Mouse (Mus musculus) megakaryocyte, adult 5-6 weeks (primary cell): ENCODE results near the gene Sipa1l3. TPM values are rescaled to one million over a fixed set of nuclear protein-coding genes. Genes with fewer than 3 reads are reported as not detected.

Source experiments
- ATAC-seq: 2 replicates; pipeline ENCODE4 v1.8.0; 2016; ENCODE audit warnings: mild to moderate bottlenecking, inconsistent platforms; ENCODE audit not compliant: poor library complexity, severe bottlenecking
- total RNA-seq, 2 experiments: library from RNA; stranded (forward) in 1 of 2; stranded (reverse) in 1 of 2; fragments of 153-499, 151-499 nt in 1 of 2; fragments of 221-1000, 200-1000 nt in 1 of 2; gene quantifications; 2 replicates each; pipeline versions ENCODE4 v1.2.3 to v1.2.4; 2015 to 2017

The Sipa1l3 gene
- total RNA-seq, 2 experiments from 2014 or later, result 6.8 to 23.3 TPM

DNA sequence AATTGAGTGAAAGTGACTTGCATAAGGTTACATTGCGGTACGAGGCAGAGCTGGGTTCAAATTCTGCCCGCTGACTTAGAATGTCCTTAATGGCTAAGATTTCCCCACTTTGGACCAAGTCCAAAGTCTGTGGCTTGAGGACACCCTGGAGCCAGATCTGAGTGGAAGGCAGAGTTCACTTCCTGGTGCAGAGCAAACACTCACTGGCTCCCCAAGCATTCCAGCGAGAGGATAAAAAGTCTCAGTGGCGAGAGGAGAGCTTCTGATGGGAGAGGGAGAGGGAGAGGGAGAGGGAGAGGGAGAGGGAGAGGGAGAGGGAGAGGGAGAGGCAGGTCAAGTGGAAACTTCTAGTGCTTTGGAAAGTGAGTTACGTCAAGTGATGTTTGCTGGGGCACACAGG lies 100.2 kb downstream of the Sipa1l3 start:
- no peak for ATAC-seq

DNA sequence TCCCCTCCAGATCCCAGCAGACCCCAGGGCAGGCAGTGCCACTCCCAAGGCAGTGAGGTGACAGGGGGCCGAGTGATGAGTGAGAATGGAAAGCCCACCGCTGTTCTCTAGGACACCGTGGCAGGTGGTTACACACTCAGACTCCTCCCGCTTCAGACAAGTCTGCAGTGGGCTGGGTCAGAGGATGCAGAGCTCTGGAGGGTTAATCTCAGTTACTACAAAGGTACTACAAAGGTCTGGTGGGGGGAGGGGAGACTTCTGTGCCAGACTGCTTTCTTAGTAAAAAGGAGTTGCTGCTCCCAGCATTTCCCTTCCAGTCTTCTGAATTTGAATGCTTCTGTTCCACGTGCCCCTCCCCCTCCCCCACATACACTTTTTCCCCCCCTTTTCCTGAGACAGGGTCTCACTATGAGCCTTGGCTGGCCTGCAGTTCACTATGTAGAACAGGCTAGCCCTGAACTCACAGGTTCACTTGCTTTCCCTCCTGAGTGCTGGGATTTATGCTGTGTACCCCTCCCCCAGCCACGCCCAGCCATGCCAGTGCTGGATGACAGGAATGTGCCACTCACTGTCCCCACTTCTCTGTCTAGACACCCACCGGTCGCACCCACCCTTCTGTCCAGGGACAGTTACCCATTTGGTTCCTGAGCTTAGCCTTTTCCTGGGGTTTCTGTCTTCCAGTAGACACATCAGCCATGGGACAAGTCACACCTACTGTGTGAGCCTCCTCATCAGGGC lies 100.9 kb downstream of the Sipa1l3 start:
- ATAC-seq, result no peak

DNA sequence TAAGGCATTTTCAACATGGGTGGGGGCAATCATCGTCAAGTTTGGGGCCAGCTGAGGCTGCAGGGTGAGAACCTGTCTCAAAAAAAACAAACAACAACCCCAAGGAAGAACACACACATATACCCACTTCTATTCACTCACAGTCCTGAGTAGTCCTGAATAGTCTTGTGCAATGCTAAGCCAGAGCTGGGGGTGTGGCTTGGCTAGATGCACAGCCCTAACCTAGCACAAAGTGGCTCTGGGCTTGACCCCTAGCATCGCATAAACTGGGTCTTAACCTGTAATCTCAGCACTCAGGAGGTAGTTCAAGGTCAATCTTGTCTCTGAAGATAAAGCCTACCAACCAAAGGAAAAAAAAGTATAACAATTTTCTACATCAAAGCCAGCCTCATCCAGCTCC lies 101.5 kb downstream of the Sipa1l3 start:
- no peak for ATAC-seq

DNA sequence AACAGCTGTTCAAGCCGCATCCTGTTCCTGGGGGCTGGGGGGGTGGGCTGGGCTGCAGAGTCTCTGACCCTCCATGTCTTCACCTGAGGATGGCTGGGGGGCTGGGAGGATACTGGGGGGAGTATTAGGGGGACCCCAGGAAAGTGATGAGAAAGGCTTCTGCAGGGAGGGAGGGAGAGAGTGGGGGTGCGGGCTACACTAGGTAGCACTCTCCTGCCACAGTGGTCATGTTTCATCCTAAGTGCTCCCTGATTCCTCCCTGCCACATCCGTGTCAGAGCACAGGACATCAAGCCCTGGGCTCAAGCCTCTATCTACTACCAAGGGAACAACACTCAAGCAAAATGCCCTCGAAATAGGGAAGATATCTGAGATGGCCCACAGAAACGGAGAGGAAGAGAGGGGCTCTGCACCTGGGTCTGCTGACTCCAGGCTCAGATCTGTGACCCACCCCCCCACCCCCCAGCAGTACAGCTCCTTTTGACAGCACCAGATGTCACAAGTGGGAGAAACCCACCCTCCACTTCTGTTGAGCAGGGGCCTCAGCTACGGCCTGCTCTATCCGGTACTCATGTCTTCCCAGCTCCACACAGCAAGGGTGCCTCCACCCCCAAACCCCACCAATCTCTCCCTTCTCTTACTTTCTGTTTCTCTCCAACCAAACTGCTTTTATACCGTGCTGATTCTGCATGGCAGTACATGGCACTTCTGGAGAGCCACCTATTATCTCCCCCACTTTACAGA lies 106.4 kb downstream of the Sipa1l3 start:
- ATAC-seq, result no peak

DNA sequence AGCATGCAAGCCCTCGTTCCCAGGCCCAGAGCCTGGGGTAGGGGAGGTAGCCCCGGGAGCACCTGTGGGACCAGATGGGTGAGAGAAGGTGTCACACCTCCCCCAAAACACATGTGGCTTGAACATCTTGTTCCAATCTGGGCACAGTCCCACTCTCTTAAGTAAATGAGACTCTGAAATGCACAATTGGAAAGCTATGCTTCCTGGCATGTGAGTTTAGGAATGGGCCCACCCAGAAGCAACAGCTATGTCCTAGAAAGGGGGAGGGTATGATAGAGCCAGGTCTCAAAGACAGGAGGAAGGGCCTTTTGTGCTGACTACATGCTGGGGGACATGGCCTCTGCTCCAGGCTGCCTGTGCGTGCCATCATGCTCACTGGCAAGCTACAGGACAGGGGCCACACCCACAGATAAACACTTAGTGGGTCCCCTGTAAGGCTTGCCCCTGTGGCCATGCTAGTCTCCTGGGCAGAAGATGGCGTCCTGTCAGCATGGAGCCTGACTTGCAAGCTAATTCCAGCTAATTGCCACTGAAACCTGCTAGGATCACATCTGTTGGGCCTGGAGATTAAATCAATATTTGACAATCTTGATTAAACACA lies 107.1 kb downstream of the Sipa1l3 start:
- no peak for ATAC-seq

DNA sequence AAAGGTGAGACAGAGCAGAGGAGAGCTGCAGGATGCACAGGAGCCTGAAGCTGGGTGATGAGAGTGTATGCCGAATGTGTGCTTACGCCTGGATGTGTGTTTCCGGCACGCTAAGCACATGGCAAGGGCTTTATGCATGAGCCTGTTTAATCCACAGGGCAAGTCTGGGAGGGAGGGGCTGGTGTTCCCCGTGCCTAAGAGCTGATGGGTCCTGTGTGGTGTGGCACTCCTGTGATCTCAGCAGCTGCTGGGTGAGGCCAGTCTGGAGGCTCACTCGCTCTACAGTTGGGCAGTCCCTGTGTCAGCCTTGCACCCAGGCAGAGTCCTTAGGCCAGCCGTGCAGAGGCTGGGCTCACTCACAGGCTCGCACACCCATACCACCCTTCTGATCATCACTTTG lies 108.0 kb downstream of the Sipa1l3 start:
- ATAC-seq, result no peak

DNA sequence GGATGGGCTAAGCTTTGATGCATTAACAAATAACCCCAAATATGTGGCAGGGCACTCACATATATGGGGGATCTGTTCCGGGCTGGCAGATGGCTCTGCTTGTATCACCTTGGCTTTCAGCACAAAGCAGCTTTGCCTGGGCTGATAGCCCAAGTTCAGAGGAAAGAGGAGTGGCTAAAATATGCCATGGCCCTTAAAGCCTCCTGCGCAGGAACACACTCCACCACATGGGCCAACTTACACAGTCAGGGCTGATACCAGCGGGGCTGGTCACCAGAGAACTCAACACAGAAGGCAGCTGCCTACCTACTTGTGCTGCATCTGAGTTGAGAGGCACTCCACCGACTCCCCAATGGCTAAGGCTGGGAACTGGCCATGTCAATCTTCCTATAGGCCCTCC lies 111.6 kb downstream of the Sipa1l3 start:
- no peak for ATAC-seq

DNA sequence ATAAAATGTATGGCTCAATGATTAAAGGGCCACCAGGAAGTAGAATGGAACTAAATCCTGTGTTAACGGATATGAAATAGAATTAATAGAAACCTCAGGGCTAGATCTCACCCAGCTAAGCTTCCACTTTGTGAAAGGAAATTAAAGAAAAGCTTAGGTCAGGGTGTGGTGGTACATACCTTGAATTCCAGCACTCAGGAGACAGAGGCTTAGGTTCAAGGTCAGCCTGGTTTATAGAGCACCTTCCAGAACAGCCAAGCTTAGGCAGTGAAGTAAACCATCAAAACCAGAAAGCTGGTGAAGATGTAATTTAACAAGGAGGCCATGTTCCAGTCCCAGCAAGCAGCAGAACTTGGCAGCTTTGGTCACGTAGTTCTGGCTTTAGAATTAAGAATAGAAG lies 114.3 kb downstream of the Sipa1l3 start:
- ATAC-seq, result no peak

DNA sequence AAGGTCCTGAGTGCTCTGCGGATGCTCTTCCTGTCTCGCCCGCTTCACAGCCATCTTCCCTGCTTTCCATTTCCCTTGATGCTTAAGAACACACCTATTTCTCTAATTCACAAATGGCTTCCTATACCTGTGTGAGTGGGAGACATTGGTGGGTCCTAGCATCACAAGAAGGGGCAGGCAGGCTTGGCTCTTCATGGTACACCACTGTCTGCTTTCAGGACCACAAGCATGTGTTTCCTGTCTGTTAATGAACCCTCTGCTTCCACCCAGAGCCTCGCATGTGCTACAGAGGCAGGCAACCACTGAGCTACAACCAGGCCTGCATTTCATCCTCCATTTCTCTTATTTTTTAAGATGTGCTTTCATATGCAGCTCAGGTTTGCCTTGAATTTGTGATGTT lies 116.4 kb downstream of the Sipa1l3 start:
- no peak for ATAC-seq

DNA sequence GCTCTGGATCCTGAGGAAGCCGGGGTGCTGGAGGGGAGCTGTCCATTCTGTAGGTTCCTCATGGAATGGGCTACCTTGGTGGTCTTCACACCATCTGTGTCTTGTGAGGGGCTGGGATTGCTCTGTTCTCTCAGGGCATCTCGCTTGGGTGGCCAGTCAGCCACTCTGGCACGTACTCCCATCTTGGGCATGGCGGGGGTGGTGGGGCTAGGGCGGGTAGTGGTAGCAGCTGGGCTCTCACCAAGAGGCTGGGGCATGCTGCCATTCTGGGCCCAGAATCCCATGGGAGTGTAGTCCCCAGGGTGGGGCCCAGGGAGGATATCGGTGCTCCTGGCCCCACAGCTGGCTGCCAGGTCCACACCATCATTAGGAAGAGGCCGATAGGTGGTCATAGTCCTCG lies 118.0 kb downstream of the Sipa1l3 start:
- no peak for ATAC-seq

DNA sequence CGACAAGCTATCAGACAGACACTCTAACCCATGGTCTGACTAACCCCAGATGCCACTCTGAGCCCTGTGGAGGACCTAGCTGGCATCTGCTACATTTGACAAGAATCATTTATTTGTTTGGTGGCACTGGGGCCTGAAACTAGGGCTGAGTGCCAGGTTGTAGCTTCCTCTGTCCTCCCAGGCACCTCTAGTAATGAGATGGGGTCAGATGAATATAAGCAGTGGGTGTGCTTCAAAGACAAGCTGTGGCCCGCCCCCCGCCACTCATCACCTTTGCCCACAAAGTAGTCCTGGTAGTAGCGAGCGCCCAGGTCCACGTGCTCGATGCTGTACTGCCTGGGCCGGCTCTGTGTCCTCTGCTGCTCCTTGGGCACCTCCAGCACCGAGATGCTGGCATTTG lies 119.4 kb downstream of the Sipa1l3 start:
- ATAC-seq, result no peak

DNA sequence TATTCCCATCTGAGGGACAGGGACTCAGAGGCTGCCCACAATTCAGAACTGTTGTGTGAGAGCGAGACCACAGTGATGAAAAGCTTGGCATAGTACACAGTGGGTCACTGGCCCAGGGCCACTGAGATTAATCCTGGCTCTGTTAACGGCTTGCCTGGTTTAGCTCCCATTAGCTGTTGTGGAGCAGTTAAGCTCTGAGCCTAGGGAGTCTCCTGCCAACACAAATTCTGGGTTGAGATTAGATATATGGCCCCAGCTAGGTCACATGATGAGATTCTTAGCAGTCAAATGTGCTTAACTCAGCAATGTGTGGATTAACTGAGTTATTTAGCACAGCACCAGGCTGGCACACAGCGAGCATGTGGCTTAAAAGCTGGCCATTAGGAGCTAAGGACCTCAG lies 121.0 kb downstream of the Sipa1l3 start:
- no peak for ATAC-seq

DNA sequence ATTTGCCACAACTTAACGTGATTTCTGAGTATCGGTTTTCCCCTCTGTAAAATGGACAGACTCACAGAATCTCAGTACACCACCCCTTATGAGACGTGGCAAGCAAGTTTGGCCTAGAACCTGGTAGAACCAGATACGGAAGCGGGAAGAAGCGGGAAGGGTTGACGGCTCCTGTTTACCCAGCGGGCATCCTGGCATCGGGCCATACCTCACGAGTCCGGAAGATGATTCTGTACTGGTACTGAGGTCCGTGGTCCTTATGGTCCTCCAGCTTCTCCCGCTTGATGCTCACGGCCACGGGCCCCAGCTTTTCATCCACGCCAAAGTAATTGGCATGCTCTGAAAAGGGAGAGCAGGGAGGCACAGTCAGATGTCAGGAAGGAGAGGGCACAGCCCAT lies 121.5 kb downstream of the Sipa1l3 start:
- no peak for ATAC-seq

DNA sequence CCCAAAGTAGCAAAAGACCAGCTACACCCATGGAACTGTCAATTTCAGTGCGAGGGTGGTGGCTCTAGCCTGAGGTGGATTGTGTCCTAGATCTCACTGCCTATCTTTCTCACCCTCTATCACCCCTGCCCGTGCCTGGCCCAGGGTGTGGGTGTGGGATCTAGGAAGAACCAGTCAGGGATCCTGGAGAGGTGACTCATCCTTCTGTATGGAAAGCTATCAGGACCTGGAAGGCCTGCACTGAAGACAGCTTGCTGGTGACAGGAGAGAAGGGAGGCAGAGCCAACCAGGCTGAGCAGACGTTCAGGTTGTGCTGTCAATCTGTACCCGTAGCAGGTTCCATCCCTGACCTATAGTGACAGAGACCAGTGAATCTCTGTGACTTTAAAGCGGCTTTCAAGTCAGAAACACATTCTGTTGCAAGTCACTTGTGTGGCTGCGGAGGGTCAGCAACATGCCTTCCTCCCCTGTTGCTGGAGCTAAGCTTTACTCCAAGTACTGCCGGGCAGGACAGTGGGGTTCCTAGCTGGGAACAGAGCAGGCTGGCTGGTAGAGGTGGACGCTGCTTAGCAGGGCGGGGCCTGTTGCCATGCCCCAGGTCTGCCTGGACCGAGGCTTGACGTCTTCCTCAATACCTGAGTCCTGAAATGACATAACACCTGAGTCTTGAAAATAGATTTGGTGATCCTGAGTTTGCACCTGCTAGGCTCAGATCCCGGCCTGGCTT lies 122.1 kb downstream of the Sipa1l3 start:
- no peak for ATAC-seq

DNA sequence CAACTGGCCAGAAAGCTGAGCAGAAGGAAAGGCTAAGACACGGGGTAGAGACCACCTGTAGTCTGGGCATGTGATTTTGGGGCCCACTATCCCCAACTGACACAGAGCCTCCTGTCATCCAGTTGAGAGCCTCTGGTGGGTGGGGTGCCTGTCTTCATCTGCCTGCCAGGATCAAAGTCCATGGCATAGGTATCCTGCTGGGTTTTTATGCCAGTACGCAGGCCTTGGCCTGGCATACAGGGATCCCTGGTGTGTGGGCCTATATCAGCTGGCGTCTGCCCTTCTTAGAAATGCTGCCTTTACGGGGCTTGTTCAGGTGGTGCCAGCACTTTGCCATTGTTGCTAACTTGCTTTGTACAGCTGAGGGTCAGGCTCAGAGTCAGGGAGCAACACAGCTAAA lies 123.3 kb downstream of the Sipa1l3 start:
- no peak for ATAC-seq

DNA sequence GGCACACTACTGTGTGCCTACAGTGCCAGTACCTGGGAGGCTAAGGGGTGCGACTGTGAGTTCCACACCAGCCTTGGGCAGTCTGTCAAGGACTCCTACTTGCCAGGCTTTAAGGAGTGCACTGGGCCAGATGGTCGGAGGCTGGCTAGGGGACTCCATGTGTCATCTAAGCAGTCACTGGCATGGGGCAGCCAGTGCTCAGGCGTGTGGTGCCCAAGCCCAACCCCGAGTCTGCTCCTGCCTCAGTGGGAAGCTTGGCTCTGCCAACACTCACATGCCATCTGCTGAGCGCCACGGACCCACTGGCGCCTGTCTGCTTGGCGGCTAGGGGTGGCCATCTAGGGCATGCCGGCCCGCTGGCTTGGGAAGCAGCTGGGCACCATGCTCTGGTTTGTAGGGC lies 125.1 kb downstream of the Sipa1l3 start:
- ATAC-seq, result no peak

DNA sequence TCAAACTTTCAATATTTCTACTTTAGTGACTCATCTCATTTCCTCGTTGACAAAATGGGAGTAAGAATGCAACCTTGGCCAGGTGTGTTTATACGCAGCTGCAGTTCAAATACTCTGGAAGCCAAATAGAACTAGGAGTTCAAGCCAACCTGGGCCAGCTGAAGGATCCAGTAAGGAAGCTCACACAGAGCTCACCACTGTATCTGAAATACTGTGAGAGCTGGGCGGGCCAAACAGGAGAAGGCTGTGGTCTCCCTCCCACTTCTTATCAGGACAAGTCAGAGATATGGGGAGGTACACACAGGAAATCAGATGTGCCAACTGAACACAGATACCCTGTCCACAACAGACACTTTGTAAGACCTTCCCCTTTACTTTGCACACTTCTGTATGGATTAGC lies 125.6 kb downstream of the Sipa1l3 start:
- peak; percentile 40; the same call in 1 of the 2 replicates for ATAC-seq

DNA sequence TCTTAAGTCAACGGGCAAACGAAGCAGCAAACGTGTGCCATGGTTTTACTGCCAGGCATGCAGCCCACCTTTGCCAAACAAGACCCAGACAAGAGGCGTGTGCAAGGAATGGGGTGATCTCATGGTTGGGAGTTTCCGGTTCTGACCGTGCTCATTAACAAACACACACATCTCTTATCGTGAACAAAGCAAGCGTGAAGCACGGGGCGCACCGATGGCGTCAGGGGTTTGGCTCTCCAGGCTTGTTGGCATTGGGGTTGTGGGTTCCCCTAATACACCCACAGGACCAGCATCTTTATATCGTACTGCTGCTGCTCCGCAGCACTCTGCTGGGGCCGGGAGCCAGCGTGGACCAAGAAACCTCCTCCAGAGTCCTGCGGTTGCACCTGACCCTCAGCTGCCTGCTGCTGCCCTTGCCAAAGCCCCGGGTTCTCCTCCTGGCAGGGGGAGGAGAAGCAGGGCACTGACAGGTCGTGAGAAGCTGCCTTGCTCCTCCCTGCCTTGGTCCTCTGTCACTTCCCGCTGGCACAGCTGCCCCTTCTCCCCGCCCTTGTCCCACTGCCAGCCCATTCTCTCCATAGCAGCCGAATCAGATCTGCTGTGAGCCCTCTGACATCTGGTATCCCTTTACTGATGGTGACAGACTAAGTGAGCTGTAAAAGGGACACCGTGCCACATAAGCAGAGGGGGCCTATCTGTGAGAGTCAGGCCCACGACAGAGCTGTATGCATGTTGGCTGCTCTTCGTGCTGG lies 126.5 kb downstream of the Sipa1l3 start:
- ATAC-seq, result no peak

DNA sequence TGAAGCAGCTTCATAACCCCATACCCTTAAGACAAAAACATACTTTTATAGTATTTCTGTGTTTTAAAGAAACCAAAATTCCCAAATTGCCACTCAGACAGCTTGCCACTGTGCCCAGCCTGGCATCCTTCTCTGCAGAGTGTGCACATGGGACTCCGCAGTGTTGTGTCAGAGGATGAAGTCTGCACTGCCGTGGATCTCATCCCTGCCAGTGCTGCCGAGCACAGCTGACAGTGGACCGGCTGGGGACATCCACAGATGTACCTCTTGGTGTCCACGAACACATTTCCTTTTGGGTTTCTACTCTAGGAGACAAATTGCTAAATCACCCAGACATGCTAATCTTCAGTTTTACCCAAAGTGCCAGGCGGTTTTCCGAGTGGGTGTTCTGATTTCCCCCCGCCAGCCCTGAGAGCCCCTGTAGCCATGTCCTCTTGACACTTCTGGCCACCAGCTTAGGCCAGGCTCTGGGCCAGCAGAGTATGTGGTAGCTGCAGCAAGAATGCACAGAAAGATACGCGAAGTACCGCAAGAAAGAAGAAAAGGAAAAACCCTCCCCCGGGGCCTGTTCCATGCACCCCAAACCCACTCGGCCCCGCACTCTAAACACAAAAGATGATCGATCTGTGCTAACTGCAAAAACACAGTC lies 127.2 kb downstream of the Sipa1l3 start:
- no peak for ATAC-seq

DNA sequence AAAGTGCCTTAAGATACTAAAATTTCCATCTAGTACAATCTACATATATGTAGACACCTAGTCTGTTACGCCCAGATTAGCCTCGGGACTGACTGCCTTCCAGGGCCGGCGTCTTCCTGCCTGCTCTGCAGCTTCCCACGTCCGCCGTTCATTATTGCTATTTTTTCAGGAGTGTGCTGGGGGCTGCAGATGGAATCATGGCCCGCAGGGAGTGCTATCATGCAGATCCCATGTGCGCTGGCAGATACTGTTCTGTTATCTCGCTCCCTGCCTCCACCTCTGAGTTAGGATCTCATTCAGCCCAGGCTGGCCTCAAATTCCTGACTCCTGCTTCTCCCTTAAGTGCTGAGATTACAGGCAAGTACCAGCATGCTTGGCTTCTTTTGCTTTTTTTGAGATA lies 128.2 kb downstream of the Sipa1l3 start:
- ATAC-seq, result no peak
